Mouse (Mus musculus): ENCODE data around the gene Tmem19. TPM values are rescaled to one million over a fixed set of nuclear protein-coding genes. Genes with fewer than 3 reads are reported as not detected.
A peak's percentile ranks its signal among the peaks of the same experiment; 100 is the strongest.

Gene Tmem19
- polyA plus RNA-seq, 1 experiment from 2014 or later: 29.5 TPM

- ChIA-PET POLR2A (no interaction called here), CTCF (no interaction called here)
- ATAC-seq (no peak), DNase-seq (ENCODE audit: low read depth, low spot score) (no peak)
- TF ChIP-seq CTCF (IDR thresholded peaks at IDR 0.05): no peak
- in situ Hi-C loops (cut with MboI; ENCODE audit: low pct_unique_long_range_greater_than_20kb): no loop called here
- no peaks in the 10 kb centered on the region for H3K27me3 ChIP-seq
Measured at GRCm38 (mm10) chr10:115349509-115349908, 12.8 kb downstream of the Tmem19 start.

GRCm38 (mm10) chr10:115349029-115349428 lies 13.3 kb downstream of the Tmem19 start:
- DNase-seq (ENCODE audit: low read depth, low spot score) (no peak), ATAC-seq (no peak)
- ChIA-PET POLR2A (no interaction called here), CTCF (no interaction called here)
- H3K27me3 ChIP-seq: no peaks in the 10 kb centered on the region
- in situ Hi-C loops (cut with MboI; ENCODE audit: low pct_unique_long_range_greater_than_20kb): no loop called here
- TF ChIP-seq CTCF (IDR thresholded peaks at IDR 0.05): no peak

GRCm38 (mm10) chr10:115348131-115348530 lies 14.2 kb downstream of the Tmem19 start:
- DNase-seq (ENCODE audit: low read depth, low spot score) (no peak), ATAC-seq (no peak)
- TF ChIP-seq CTCF (IDR thresholded peaks at IDR 0.05): no peak
- in situ Hi-C loops (cut with MboI; ENCODE audit: low pct_unique_long_range_greater_than_20kb): no loop called here
- ChIA-PET CTCF (interaction anchor here (1.2 kb wide), 1 partner anchor 10 kb away, joined by 4 read pairs; no protein-coding TSS in a partner anchor), POLR2A (no interaction called here)
- no peaks in the 10 kb centered on the region for H3K27me3 ChIP-seq

- ATAC-seq: no peak
- ChIA-PET CTCF (interaction anchor here (1.2 kb wide), 1 partner anchor 13 kb away, joined by 3 read pairs; no protein-coding TSS in a partner anchor), POLR2A (interaction anchor here (0.6 kb wide), 2 partner anchors 28 to 1060 kb away, joined by 3 read pairs; no protein-coding TSS in a partner anchor)
- in situ Hi-C loops (cut with MboI; ENCODE audit: low pct_unique_long_range_greater_than_20kb): no loop called here
- H3K27me3 ChIP-seq: no peaks in the 10 kb centered on the region
- TF ChIP-seq CTCF (IDR thresholded peaks at IDR 0.05): no peak
- no peak for DNase-seq (ENCODE audit: low read depth, low spot score)
Measured at GRCm38 (mm10) chr10:115346444-115346843, 15.9 kb downstream of the Tmem19 start.

GRCm38 (mm10) chr10:115342771-115343425 lies 19.4 kb downstream of the Tmem19 start:
- DNase-seq (ENCODE audit: low read depth, low spot score) (no peak), ATAC-seq (no peak)
- ChIA-PET POLR2A (no interaction called here), CTCF (no interaction called here)
- in situ Hi-C loops (cut with MboI; ENCODE audit: low pct_unique_long_range_greater_than_20kb): no loop called here
- no peaks in the 10 kb centered on the region for H3K27me3 ChIP-seq
- TF ChIP-seq CTCF (IDR thresholded peaks at IDR 0.05): no peak

- ATAC-seq: no peak
- H3K27me3 ChIP-seq: no peaks in the 10 kb centered on the region
- no peak for DNase-seq (ENCODE audit: low read depth, low spot score)
- ChIA-PET CTCF (no interaction called here), POLR2A (no interaction called here)
- in situ Hi-C loops (cut with MboI; ENCODE audit: low pct_unique_long_range_greater_than_20kb): no loop called here
- no peak for TF ChIP-seq CTCF (IDR thresholded peaks at IDR 0.05)
Measured at GRCm38 (mm10) chr10:115339820-115340328, 22.4 kb downstream of the Tmem19 start.

GRCm38 (mm10) chr10:115336901-115337300 lies 25.4 kb downstream of the Tmem19 start:
- no peak for ATAC-seq
- POLR2A ChIA-PET: no interaction called here

GRCm38 (mm10) chr10:115333528-115333927 lies 28.8 kb downstream of the Tmem19 start:
- ATAC-seq (no peak), DNase-seq (ENCODE audit: low read depth, low spot score) (no peak)
- POLR2A ChIA-PET: no interaction called here
- in situ Hi-C loops (cut with MboI; ENCODE audit: low pct_unique_long_range_greater_than_20kb): no loop called here
- TF ChIP-seq CTCF (IDR thresholded peaks at IDR 0.05): no peak
- CTCF ChIA-PET: interaction anchor here (0.8 kb wide), 1 partner anchor 13 kb away, joined by 3 read pairs; no protein-coding TSS in a partner anchor
- no peaks in the 10 kb centered on the region for H3K27me3 ChIP-seq

More at GRCm38 (mm10) chr10:115336901-115337300, 25.4 kb downstream of the Tmem19 start:
- in situ Hi-C loops (cut with MboI; ENCODE audit: low pct_unique_long_range_greater_than_20kb): no loop called here
- no peak for TF ChIP-seq CTCF (IDR thresholded peaks at IDR 0.05)
- DNase-seq (ENCODE audit: low read depth, low spot score): no peak
- CTCF ChIA-PET: no interaction called here
- no peaks in the 10 kb centered on the region for H3K27me3 ChIP-seq

- POLR2A ChIA-PET: no interaction called here
- ATAC-seq: no peak
- CTCF ChIA-PET: interaction anchor here (0.8 to 2.1 kb wide), 2 partner anchors 10 to 14 kb away, joined by 3 to 7 read pairs; no protein-coding TSS in a partner anchor
- in situ Hi-C loops (cut with MboI; ENCODE audit: low pct_unique_long_range_greater_than_20kb): no loop called here
- H3K27me3 ChIP-seq: no peaks in the 10 kb centered on the region
- DNase-seq (ENCODE audit: low read depth, low spot score): no peak
- TF ChIP-seq CTCF (IDR thresholded peaks at IDR 0.05): no peak
Measured at GRCm38 (mm10) chr10:115332997-115333396, 29.3 kb downstream of the Tmem19 start.

GRCm38 (mm10) chr10:115332420-115332952 lies 29.8 kb downstream of the Tmem19 start:
- peak; percentile 96 for ATAC-seq
- ChIA-PET CTCF (interaction anchor here (2.1 kb wide), 1 partner anchor 9 kb away, joined by 7 read pairs; no protein-coding TSS in a partner anchor), POLR2A (interaction anchor here (0.8 kb wide), 1 partner anchor 16 kb away, joined by 5 read pairs; the partner anchor contains the start of gene Rab21)
- in situ Hi-C loops (cut with MboI; ENCODE audit: low pct_unique_long_range_greater_than_20kb): no loop called here
- DNase-seq (ENCODE audit: low read depth, low spot score): peak; percentile 41
- H3K27me3 ChIP-seq: no peaks in the 10 kb centered on the region
- no peak for TF ChIP-seq CTCF (IDR thresholded peaks at IDR 0.05)

GRCm38 (mm10) chr10:115329010-115329530 lies 33.2 kb downstream of the Tmem19 start:
- in situ Hi-C loops (cut with MboI; ENCODE audit: low pct_unique_long_range_greater_than_20kb): loop anchor here (5.0 kb wide), 1 partner anchor 288 kb away; no protein-coding TSS in a partner anchor
- ATAC-seq (no peak), DNase-seq (ENCODE audit: low read depth, low spot score) (no peak)
- ChIA-PET POLR2A (no interaction called here), CTCF (interaction anchor here (1.0 kb wide), 1 partner anchor 16 kb away, joined by 3 read pairs; no protein-coding TSS in a partner anchor)
- H3K27me3 ChIP-seq: no peaks in the 10 kb centered on the region
- no peak for TF ChIP-seq CTCF (IDR thresholded peaks at IDR 0.05)
